Mouse (Mus musculus) liver, embryonic 14.5 days (tissue): ENCODE results near the gene Prcp. TPM values are rescaled to one million over a fixed set of nuclear protein-coding genes. Genes with fewer than 3 reads are reported as not detected.

Source experiments
- ATAC-seq: fragments of 200-750 bp; cut with Nextera tagmentation; 2 replicates; pipeline ENCODE4 v1.8.0; 2017; ENCODE audit warnings: moderate number of reproducible peaks, mild to moderate bottlenecking, moderate library complexity; ENCODE audit not compliant: insufficient read depth
- DNase-seq, 3 experiments: peaks; one replicate each; pipeline ENCODE4 v3.0.0-alpha.2; 2012 to 2013; ENCODE audit warnings: low read depth in 3 of 3, low spot score in 3 of 3
- H3K27ac ChIP-seq: fragments of 300-500 bp; sonication (generic); 2 replicates; pipeline ENCODE4 v1.5.1; 2014; ENCODE audit warnings: moderate library complexity, mild to moderate bottlenecking, control low read depth, inconsistent platforms
- H3K27me3 ChIP-seq: fragments of 300-500 bp; sonication (generic); 2 replicates; pipeline ENCODE4 v1.6.1; 2014; ENCODE audit warnings: mild to moderate bottlenecking, low read length, moderate library complexity; ENCODE audit not compliant: control insufficient read depth, insufficient read depth
- H3K36me3 ChIP-seq: fragments of 300-500 bp; sonication (generic); replicated peaks from 2 replicates; pipeline ENCODE4 v1.6.1; 2014; ENCODE audit warnings: low read depth; ENCODE audit not compliant: control insufficient read depth, insufficient read depth
- H3K4me1 ChIP-seq, 2 experiments: fragments of 200-500 bp in 1 of 2; fragments of 300-500 bp in 1 of 2; sonication (generic) in 1 of 2; replicated peaks; 2 replicates each; pipeline ENCODE4 v1.6.1; 2012 to 2014; ENCODE audit warnings: antibody characterized with exemption in 1 of 2, inconsistent platforms in 1 of 2, low read length in 1 of 2; ENCODE audit not compliant: control insufficient read depth in 2 of 2, insufficient read depth in 2 of 2
- H3K4me2 ChIP-seq: fragments of 300-500 bp; sonication (generic); 2 replicates; pipeline ENCODE4 v1.6.1; 2014; ENCODE audit warnings: low read depth, mild to moderate bottlenecking, control low read depth, moderate library complexity
- H3K4me3 ChIP-seq, 2 experiments: fragments of 200-500 bp in 1 of 2; fragments of 300-500 bp in 1 of 2; sonication (generic) in 1 of 2; 2 replicates each; pipeline ENCODE4 v1.5.1; 2012 to 2014; ENCODE audit warnings: low read depth in 2 of 2, low read length in 2 of 2, mild to moderate bottlenecking in 2 of 2, control low read depth in 1 of 2, inconsistent platforms in 1 of 2, moderate library complexity in 1 of 2; ENCODE audit not compliant: insufficient read depth in 1 of 2
- H3K9ac ChIP-seq: fragments of 300-500 bp; sonication (generic); replicated peaks from 2 replicates; pipeline ENCODE4 v1.6.1; 2014; ENCODE audit warnings: mild to moderate bottlenecking, control low read depth, moderate library complexity
- H3K9me3 ChIP-seq: fragments of 300-500 bp; sonication (generic); 2 replicates; pipeline ENCODE4 v1.6.1; 2016; ENCODE audit warnings: low read length, mixed read lengths; ENCODE audit not compliant: control insufficient read depth
- CTCF ChIP-seq: IDR thresholded peaks from 2 replicates; pipeline ENCODE4 v1.5.1; 2016; ENCODE audit warnings: antibody characterized with exemption, low read depth, control low read depth
- EP300 ChIP-seq: IDR thresholded peaks from 2 replicates; pipeline ENCODE4 v1.6.1; 2016; ENCODE audit warnings: antibody characterized with exemption, low read depth
- WGBS: fragments of 180-500 bp; shearing (Covaris S2); extraction: QIAGEN DNeasy Blood & Tissue Kit; methylation state at CpG from one replicate; pipeline ENCODE4 v1.1.7; 2014; ENCODE audit not compliant: insufficient replicate concordance; 5-methylcytosine and 5-hydroxymethylcytosine counted together
- polyA plus RNA-seq, 2 experiments: library from polyadenylated mRNA; depleted of rRNA in 1 of 2; stranded (reverse) in 1 of 2; unstranded in 1 of 2; fragments of >200 nt; fragmentation: Nextera tagmentation in 1 of 2; extraction: Ambion mirVana in 1 of 2; gene quantifications; 2 replicates each; pipeline versions ENCODE4 v1.2.1 to v1.2.3; 2012 to 2014

The Prcp gene
- polyA plus RNA-seq, 2 experiments = 13.1 to 18.0 TPM

DNA sequence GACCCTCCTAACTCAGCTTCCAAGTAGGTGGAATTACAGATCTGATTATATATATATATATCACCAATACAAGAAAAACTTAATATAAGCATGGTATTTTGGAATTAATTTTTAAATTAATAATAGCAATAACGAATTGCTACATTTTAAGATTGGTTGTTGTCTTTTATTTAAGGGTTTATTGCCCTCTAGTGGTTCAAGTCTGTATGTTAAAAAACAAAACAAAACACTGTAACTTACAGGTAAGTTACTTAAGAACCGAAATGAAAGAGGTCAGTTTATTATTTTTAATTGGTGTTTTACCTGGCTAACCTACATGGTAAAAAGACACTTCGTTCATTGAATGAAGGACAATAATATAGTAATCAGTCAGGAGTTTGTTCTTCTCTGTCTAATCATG is 4.1 kb upstream of the Prcp start:
- Histone ChIP-seq H3K4me1 (peaks cover 9 to 10% of the 10 kb centered on the region in 2 experiments; a peak in 3 of 4 replicates), H3K9me3 (no peaks in the 10 kb centered on the region), H3K27ac (no peak overlapping the region), H3K36me3 (peaks cover 6% of the 10 kb centered on the region), H3K4me2 (no peak overlapping the region), H3K9ac (no peak overlapping the region), H3K4me3 (no peak overlapping the region), H3K27me3 (no peaks in the 10 kb centered on the region)
- 63% methylated on average over 3 of the region's 3 CpGs for WGBS
- no peak for ATAC-seq
- TF ChIP-seq CTCF (no peak), EP300 (no peak)
- DNase-seq = no peak

GRCm38 (mm10) chr7:92871596-92871995 is 2.7 kb upstream of the Prcp start:
- no peak for TF ChIP-seq EP300
- TF ChIP-seq CTCF = no peak
- no peaks in the 10 kb centered on the region for H3K27me3 ChIP-seq
- no peak overlapping the region for H3K4me3 ChIP-seq
- no peak overlapping the region for H3K9ac ChIP-seq
- peaks cover 14 to 17% of the 10 kb centered on the region in 2 experiments for H3K4me1 ChIP-seq
- no peaks in the 10 kb centered on the region for H3K9me3 ChIP-seq
- no peak for ATAC-seq
- no peak overlapping the region for H3K27ac ChIP-seq
- no peak for DNase-seq
- 66% methylated on average over 4 of the region's 4 CpGs for WGBS
- H3K4me2 ChIP-seq = no peak overlapping the region
- peaks cover 6% of the 10 kb centered on the region for H3K36me3 ChIP-seq

DNA sequence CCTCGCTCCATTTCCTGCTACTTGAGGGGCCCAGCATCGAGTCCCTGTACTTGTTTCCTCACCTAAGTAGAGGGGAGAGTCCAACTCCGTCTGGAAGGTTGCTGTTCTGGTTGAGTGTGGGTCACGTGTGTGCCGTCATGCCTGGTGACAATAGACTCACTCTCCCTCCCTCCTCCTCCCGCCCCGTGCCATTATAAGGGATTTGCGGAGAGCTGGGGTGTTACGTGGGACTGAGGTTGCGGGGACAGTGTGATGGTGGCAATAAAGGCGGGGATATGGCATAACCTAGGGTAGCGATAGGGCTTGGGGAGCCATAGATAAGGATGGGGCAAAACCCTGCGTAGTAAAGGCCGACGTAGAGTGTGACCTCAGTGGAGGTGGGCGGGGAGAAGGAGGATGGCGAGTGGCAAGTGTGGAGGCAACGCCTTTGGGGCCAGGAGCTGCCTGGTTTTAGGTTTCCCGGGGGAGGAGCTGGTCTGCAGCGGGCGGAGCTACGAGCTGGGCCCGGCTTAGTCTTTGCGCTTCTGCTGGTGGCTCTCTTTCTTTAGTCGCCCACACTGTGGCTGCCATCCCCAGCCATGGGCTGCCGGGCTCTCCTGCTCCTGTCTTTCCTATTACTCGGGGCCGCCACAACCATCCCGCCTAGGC is 615 bp downstream of the Prcp start:
- no peaks in the 10 kb centered on the region; the same call in 1 of the 2 replicates for H3K36me3 ChIP-seq

DNA sequence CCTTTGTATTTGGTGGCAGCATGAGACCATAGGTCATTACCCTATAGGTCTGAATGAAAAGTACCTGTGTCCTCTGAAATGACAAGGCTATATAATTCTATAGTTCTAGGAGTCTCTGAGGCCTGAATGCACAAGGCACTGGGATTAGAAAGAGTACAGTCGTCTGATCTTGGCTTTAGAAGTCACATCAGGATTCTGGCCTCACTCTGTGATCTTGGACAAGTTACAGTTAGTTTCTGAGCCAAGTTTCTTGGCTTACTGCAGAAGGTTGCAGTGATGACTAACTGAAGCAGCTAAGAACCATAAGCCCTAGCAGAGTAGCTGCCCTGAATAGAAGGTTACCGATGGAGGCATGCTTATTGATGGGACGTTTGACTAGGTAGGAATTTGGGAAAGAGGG is 1.8 kb downstream of the Prcp start:
- WGBS = 22% methylated on average over 3 of the region's 3 CpGs
- H3K4me3 ChIP-seq = peak overlapping the region; percentile 85 to 91
- no peaks in the 10 kb centered on the region for H3K9me3 ChIP-seq
- peak overlapping the region; percentile 94 for H3K9ac ChIP-seq
- peak overlapping the region; percentile 94 for H3K27ac ChIP-seq
- TF ChIP-seq EP300 = no peak
- no peak for TF ChIP-seq CTCF
- H3K4me1 ChIP-seq = peaks cover 35 to 37% of the 10 kb centered on the region in 2 experiments
- H3K27me3 ChIP-seq = no peaks in the 10 kb centered on the region
- no peaks in the 10 kb centered on the region for H3K36me3 ChIP-seq
- H3K4me2 ChIP-seq = peak overlapping the region; percentile 96
- no peak for DNase-seq
- ATAC-seq = no peak

More for the DNA sequence above, 615 bp downstream of the Prcp start:
- under 1% methylated on average over 29 of the region's 29 CpGs for WGBS
- Histone ChIP-seq H3K4me2 (peak overlapping the region; percentile 96), H3K9ac (peak overlapping the region; percentile 94), H3K27ac (peak overlapping the region; percentile 94), H3K4me3 (peak overlapping the region; percentile 85 to 91), H3K4me1 (peaks cover 32 to 37% of the 10 kb centered on the region in 2 experiments), H3K27me3 (no peaks in the 10 kb centered on the region), H3K9me3 (no peaks in the 10 kb centered on the region)
- peak; percentile 91 for ATAC-seq
- peak; percentile 95 to 97 (median 96) for DNase-seq
- TF ChIP-seq EP300 = peak; percentile 53; the same call in 1 of the 2 replicates
- no peak for TF ChIP-seq CTCF

GRCm38 (mm10) chr7:92876538-92876937 is 2.3 kb downstream of the Prcp start:
- ATAC-seq = no peak
- Histone ChIP-seq H3K4me3 (peak overlapping the region; percentile 44 to 85), H3K9ac (peak overlapping the region; percentile 94), H3K36me3 (no peaks in the 10 kb centered on the region; the same call in 1 of the 2 replicates), H3K4me2 (peak overlapping the region; percentile 96), H3K27me3 (no peaks in the 10 kb centered on the region), H3K9me3 (no peaks in the 10 kb centered on the region), H3K27ac (peak overlapping the region; percentile 19), H3K4me1 (peaks cover 35 to 37% of the 10 kb centered on the region in 2 experiments)
- 8% methylated on average over 7 of the region's 7 CpGs for WGBS
- TF ChIP-seq CTCF (no peak), EP300 (no peak)
- DNase-seq = no peak
